ENCODE assay signal across 8 mouse cellular contexts in genomic region chr10:56228568-56229209, GRCm38 (mm10). TPM values are rescaled to one million over a fixed set of nuclear protein-coding genes. Genes with fewer than 3 reads are reported as not detected.
DNase-seq lines count a peak whose midpoint lies in the region; ATAC-seq and TF ChIP-seq lines count a peak whose summit lies in the region.

TSS of gene Tbc1d32 (minus strand) at chr10:56228689.

- no peak for TF ChIP-seq CTCF in cortical plate, adult 2 months (IDR thresholded peaks at IDR 0.05; ENCODE audit: extremely low read depth, insufficient read depth, low read length)

- peak within 1 kb of the TSS; percentile 82 for H3K27ac ChIP-seq in cortical plate, adult 2 months (ENCODE audit: insufficient read depth, low read length)

- peak; percentile 96 for TF ChIP-seq POLR2A in cortical plate, adult 2 months (IDR thresholded peaks at IDR 0.05; ENCODE audit: extremely low read depth, insufficient read depth, low read length)

- peaks cover 1% of the 10 kb centered on the region; the same call in 1 of the 2 replicates for H3K9me3 ChIP-seq in megakaryocyte, embryonic 14.5 days

- H3K36me3 ChIP-seq in megakaryocyte, embryonic 14.5 days (replicated peaks; ENCODE audit: low read length), result peaks cover 3% of the 10 kb centered on the region

- H3K4me3 ChIP-seq in cortical plate, adult 2 months (ENCODE audit: insufficient read depth, low read length), result peak within 1 kb of the TSS; percentile 50
- H3K4me3 ChIP-seq in megakaryocyte, embryonic 14.5 days (replicated peaks), result peak within 1 kb of the TSS; percentile 92

- no peaks in the 10 kb centered on the region for H3K27me3 ChIP-seq in megakaryocyte, embryonic 14.5 days (replicated peaks)

- ATAC-seq in activated CD4-positive, CD25-positive, alpha-beta regulatory T cell, adult 4 months, result peak; percentile 89

- peaks cover 2% of the 10 kb centered on the region; the same call in 1 of the 2 replicates for H3K4me1 ChIP-seq in cortical plate, adult 2 months (ENCODE audit: control insufficient read depth, insufficient read depth, low read length)
- peaks cover 16% of the 10 kb centered on the region for H3K4me1 ChIP-seq in megakaryocyte, embryonic 14.5 days

- DNase-seq in gastrocnemius, adult 8-10 months (ENCODE audit: low spot score in 2 of 2), result peak; percentile 78 to 83
- peak; percentile 81 for DNase-seq in hindlimb bud, embryonic 11.5 days (ENCODE audit: extremely low spot score, low read depth, low spot score)
- DNase-seq in left cerebral cortex, adult 8-10 months (ENCODE audit: low spot score in 2 of 2), result peak; percentile 85 to 91
- peak; percentile 94 to 96 for DNase-seq in right cerebral cortex, postnatal 10 days (ENCODE audit: low spot score in 2 of 2)
- peak; percentile 93 for DNase-seq in urinary bladder, postnatal 25 days (ENCODE audit: low spot score)

RNA-seq across cellular contexts. Expression of gene Tbc1d32, which starts in this region (rescaled TPM):
- polyA plus RNA-seq in activated CD4-positive, CD25-positive, alpha-beta regulatory T cell, adult 4 months (2017; shearing (Covaris generic)), result 1 to 10 TPM; 1.3 to 1.4 TPM
- 4.0 and 4.2 TPM in 2 replicates for polyA plus RNA-seq in cortical plate, adult 2 months (2012; rRNA removed)
- 1 to 10 TPM; 1.5 to 1.8 (median 1.6) TPM for total RNA-seq in gastrocnemius, adult 8-10 months (2022)
- 1 to 10 TPM; 5.1 to 9.2 (median 7.8) TPM for total RNA-seq in left cerebral cortex, adult 8-10 months (2022)
- 0.03 TPM in 1 of 2 replicates, not detected in the other for polyA plus RNA-seq in megakaryocyte, embryonic 14.5 days (2012; ENCODE audit: insufficient read depth, low replicate concordance)

Comparison
In these comparisons a context has a peak if more than half of its experiments do, and no peak if none do; other contexts are left out.
1. Peak in every context shown above with its lines: DNase-seq, ATAC-seq, H3K4me3 ChIP-seq and H3K27ac ChIP-seq.